Mouse (Mus musculus) ES-Bruce4 (cell line): ENCODE results near the gene Rmdn2.

Experiments used
- CTCF ChIP-seq: IDR thresholded peaks from one replicate; pipeline ENCODE4 v1.8.1; 2011; ENCODE audit warnings: low read depth, low read length
- POLR2A ChIP-seq: IDR thresholded peaks from one replicate; pipeline ENCODE4 v1.8.1; 2011; ENCODE audit warnings: low read length; ENCODE audit not compliant: insufficient read depth

DNA sequence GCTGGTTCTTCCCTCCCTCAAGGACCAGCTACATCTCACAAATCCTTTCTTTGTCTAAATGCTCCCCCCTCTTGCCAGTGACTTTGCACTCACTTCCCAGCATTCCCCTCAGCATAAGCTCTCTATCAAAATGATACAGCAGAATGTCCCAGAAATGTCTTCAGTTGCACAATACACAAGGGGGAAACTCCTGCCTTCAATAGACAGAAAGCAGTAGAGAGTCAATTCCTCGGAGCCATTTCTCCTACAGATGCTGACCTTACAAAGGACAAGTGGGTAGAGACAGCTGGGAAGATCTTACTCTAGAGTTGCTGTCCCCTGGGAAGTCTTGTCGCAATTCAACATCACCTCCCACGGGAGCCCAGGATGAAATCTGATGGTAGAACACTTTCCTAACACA lies 125.9 kb downstream of the Rmdn2 start:
- TF ChIP-seq CTCF = no peak
- TF ChIP-seq POLR2A = no peak
